Mouse (Mus musculus) lung, postnatal 0 days (tissue): ENCODE results near the gene Rhobtb3. TPM values are rescaled to one million over a fixed set of nuclear protein-coding genes. Genes with fewer than 3 reads are reported as not detected.
A peak's percentile ranks its signal among the peaks of the same experiment; 100 is the strongest.

Experiments
- ATAC-seq: fragments of 200-750 bp; cut with Nextera tagmentation; 2 replicates; pipeline ENCODE4 v1.8.0; 2017; ENCODE audit warnings: moderate library complexity
- DNase-seq: peaks from one replicate; pipeline ENCODE4 v3.0.0-alpha.2; 2016; ENCODE audit warnings: low spot score
- H3K27ac ChIP-seq: fragments of 300-500 bp; sonication (generic); 2 replicates; pipeline ENCODE4 v1.5.1; 2014; ENCODE audit warnings: antibody characterized with exemption, mild to moderate bottlenecking, low read length, mixed read lengths
- H3K27me3 ChIP-seq: fragments of 300-500 bp; sonication (generic); replicated peaks from 2 replicates; pipeline ENCODE4 v1.6.1; 2014; ENCODE audit warnings: low read length, mixed read lengths; ENCODE audit not compliant: insufficient read depth
- H3K36me3 ChIP-seq: fragments of 300-500 bp; sonication (generic); 2 replicates; pipeline ENCODE4 v1.6.1; 2014; ENCODE audit warnings: low read length, mixed read lengths; ENCODE audit not compliant: insufficient read depth
- H3K4me1 ChIP-seq: fragments of 300-500 bp; sonication (generic); 2 replicates; pipeline ENCODE4 v1.6.1; 2014; ENCODE audit warnings: antibody characterized with exemption, low read depth, low read length, mixed read lengths; ENCODE audit not compliant: insufficient read depth
- H3K4me2 ChIP-seq: fragments of 300-500 bp; sonication (generic); replicated peaks from 2 replicates; pipeline ENCODE4 v1.6.1; 2014; ENCODE audit warnings: low read depth, mild to moderate bottlenecking, low read length, moderate library complexity, mixed read lengths
- H3K4me3 ChIP-seq: fragments of 300-500 bp; sonication (generic); 2 replicates; pipeline ENCODE4 v1.5.1; 2014; ENCODE audit warnings: low read depth, low read length
- H3K9ac ChIP-seq: fragments of 300-500 bp; sonication (generic); replicated peaks from 2 replicates; pipeline ENCODE4 v1.6.1; 2014; ENCODE audit warnings: low read depth, mild to moderate bottlenecking
- H3K9me3 ChIP-seq: fragments of 300-500 bp; sonication (generic); 2 replicates; pipeline ENCODE4 v1.6.1; 2016; ENCODE audit warnings: low read length, mixed read lengths
- CTCF ChIP-seq: IDR thresholded peaks from 2 replicates; pipeline ENCODE4 v1.5.1; 2016; ENCODE audit warnings: antibody characterized with exemption, mild to moderate bottlenecking
- EP300 ChIP-seq: IDR thresholded peaks from 2 replicates; pipeline ENCODE4 v1.6.1; 2016; ENCODE audit warnings: antibody characterized with exemption, mild to moderate bottlenecking, control low read depth
- WGBS: fragments of 180-500 bp; shearing (Covaris S2); extraction: QIAGEN DNeasy Blood & Tissue Kit; methylation state at CpG from one replicate; pipeline ENCODE4 v1.1.7; 2014; 5-methylcytosine and 5-hydroxymethylcytosine counted together
- polyA plus RNA-seq: library from polyadenylated mRNA; unstranded; fragments of >200 nt; fragmentation: Nextera tagmentation; extraction: Ambion mirVana; gene quantifications from 2 replicates; pipeline ENCODE4 v1.2.1, GENCODE M21; 2015

Rhobtb3 gene
- polyA plus RNA-seq, 1 experiment from 2014 or later = 8.6 TPM

- Histone ChIP-seq H3K4me3 (no peak overlapping the region), H3K9ac (no peak overlapping the region), H3K4me2 (no peak overlapping the region), H3K36me3 (no peaks in the 10 kb centered on the region), H3K27me3 (no peaks in the 10 kb centered on the region), H3K4me1 (no peaks in the 10 kb centered on the region), H3K9me3 (no peaks in the 10 kb centered on the region), H3K27ac (no peak overlapping the region)
- TF ChIP-seq EP300 (no peak), CTCF (no peak)
- ATAC-seq (no peak), DNase-seq (no peak)
- 52% methylated on average over 1 of the region's 1 CpGs for WGBS
These were observed 31.9 kb upstream of the Rhobtb3 start for GRCm38 (mm10) chr13:75975629-75976028.

GRCm38 (mm10) chr13:75974481-75974880 is 30.8 kb upstream of the Rhobtb3 start:
- ATAC-seq (no peak), DNase-seq (no peak)
- Histone ChIP-seq H3K9ac (no peak overlapping the region), H3K4me3 (no peak overlapping the region), H3K27me3 (no peaks in the 10 kb centered on the region), H3K9me3 (no peaks in the 10 kb centered on the region), H3K27ac (no peak overlapping the region), H3K4me2 (no peak overlapping the region), H3K36me3 (no peaks in the 10 kb centered on the region), H3K4me1 (no peaks in the 10 kb centered on the region)
- TF ChIP-seq EP300 (no peak), CTCF (no peak)
- WGBS = 50% methylated on average over 2 of the region's 2 CpGs

- no peak within 1 kb of the TSS for H3K4me2 ChIP-seq
- no peaks in the 10 kb centered on the region for H3K36me3 ChIP-seq
- DNase-seq (no peak), ATAC-seq (no peak)
- H3K9ac ChIP-seq = no peak within 1 kb of the TSS
- H3K4me3 ChIP-seq = no peak within 1 kb of the TSS
- WGBS = 69% methylated on average over 1 of the region's 1 CpGs
- no peaks in the 10 kb centered on the region for H3K4me1 ChIP-seq
- no peak within 1 kb of the TSS for H3K27ac ChIP-seq
- H3K9me3 ChIP-seq = no peaks in the 10 kb centered on the region
- TF ChIP-seq EP300 (no peak), CTCF (no peak)
- no peaks in the 10 kb centered on the region for H3K27me3 ChIP-seq
These were observed 23.1 kb upstream of the Rhobtb3 start, which contains the start of gene Spata9 for GRCm38 (mm10) chr13:75966850-75967249. Gene Spata9, plus strand, starts transcription at chr13:75967150.

- TF ChIP-seq EP300 (no peak), CTCF (no peak)
- ATAC-seq (no peak), DNase-seq (no peak)
- Histone ChIP-seq H3K4me3 (no peak overlapping the region), H3K4me2 (no peak overlapping the region), H3K36me3 (no peaks in the 10 kb centered on the region), H3K4me1 (no peaks in the 10 kb centered on the region), H3K9me3 (no peaks in the 10 kb centered on the region), H3K27ac (no peak overlapping the region), H3K9ac (no peak overlapping the region), H3K27me3 (no peaks in the 10 kb centered on the region)
These were observed 11.8 kb upstream of the Rhobtb3 start for GRCm38 (mm10) chr13:75955357-75955992.

GRCm38 (mm10) chr13:75950295-75950694 is 6.6 kb upstream of the Rhobtb3 start:
- no peaks in the 10 kb centered on the region for H3K36me3 ChIP-seq
- no peak overlapping the region for H3K27ac ChIP-seq
- no peak overlapping the region for H3K4me3 ChIP-seq
- H3K27me3 ChIP-seq = no peaks in the 10 kb centered on the region
- no peaks in the 10 kb centered on the region for H3K9me3 ChIP-seq
- WGBS = 23% methylated on average over 1 of the region's 1 CpGs
- H3K4me2 ChIP-seq = no peak overlapping the region
- no peak for TF ChIP-seq CTCF
- no peak for TF ChIP-seq EP300
- no peak for ATAC-seq
- DNase-seq = peak; percentile 48
- no peak overlapping the region for H3K9ac ChIP-seq
- H3K4me1 ChIP-seq = no peaks in the 10 kb centered on the region

GRCm38 (mm10) chr13:75944044-75944820 is 507 bp upstream of the Rhobtb3 start:
- H3K4me3 ChIP-seq = peak overlapping the region; percentile 77
- no peak for ATAC-seq

More at GRCm38 (mm10) chr13:75944044-75944820, 507 bp upstream of the Rhobtb3 start:
- H3K4me1 ChIP-seq = 0 out of 2 replicates have a peak, but pooled peaks cover 3% of the 10 kb centered on the region
- TF ChIP-seq CTCF = no peak
- no peak for TF ChIP-seq EP300
- H3K9me3 ChIP-seq = no peaks in the 10 kb centered on the region
- H3K36me3 ChIP-seq = no peaks in the 10 kb centered on the region
- no peaks in the 10 kb centered on the region for H3K27me3 ChIP-seq
- 2% methylated on average over 7 of the region's 7 CpGs for WGBS
- peak overlapping the region; percentile 75 for H3K9ac ChIP-seq
- H3K4me2 ChIP-seq = peak overlapping the region; percentile 82
- H3K27ac ChIP-seq = peak overlapping the region; percentile 89
- peak; percentile 58 for DNase-seq
